Mouse (Mus musculus): ENCODE data around the gene Ndufc2. TPM values are rescaled to one million over a fixed set of nuclear protein-coding genes. Genes with fewer than 3 reads are reported as not detected.

Ndufc2 gene
- polyA plus RNA-seq, 1 experiment from 2014 or later: 550 TPM

GRCm38 (mm10) chr7:97360166-97360565 is 39.6 kb upstream of the Ndufc2 start:
- no peaks in the 10 kb centered on the region for H3K9me3 ChIP-seq (ENCODE audit: control insufficient read depth, low read length)
- no peak overlapping the region for H3K4me2 ChIP-seq (replicated peaks)
- H3K27ac ChIP-seq: no peak overlapping the region
- H3K4me3 ChIP-seq (replicated peaks; ENCODE audit: low read length): no peak overlapping the region
- H3K9ac ChIP-seq: no peak overlapping the region
- H3K36me3 ChIP-seq (replicated peaks; ENCODE audit: control insufficient read depth, insufficient read depth): no peaks in the 10 kb centered on the region
- ATAC-seq (ENCODE audit: low FRiP score): no peak
- H3K27me3 ChIP-seq (ENCODE audit: control insufficient read depth, insufficient read depth, low read length): no peaks in the 10 kb centered on the region
- WGBS: 53% methylated on average over 5 of the region's 5 CpGs
- no peak for DNase-seq (ENCODE audit: low spot score)
- no peaks in the 10 kb centered on the region for H3K4me1 ChIP-seq (replicated peaks; ENCODE audit: control insufficient read depth, insufficient read depth, low read length)

- WGBS: 47% methylated on average over 3 of the region's 3 CpGs
- Histone ChIP-seq H3K4me3 (replicated peaks; ENCODE audit: low read length) (no peak overlapping the region), H3K36me3 (replicated peaks; ENCODE audit: control insufficient read depth, insufficient read depth) (no peaks in the 10 kb centered on the region), H3K27me3 (ENCODE audit: control insufficient read depth, insufficient read depth, low read length) (no peaks in the 10 kb centered on the region), H3K27ac (no peak overlapping the region), H3K4me1 (replicated peaks; ENCODE audit: control insufficient read depth, insufficient read depth, low read length) (no peaks in the 10 kb centered on the region), H3K4me2 (replicated peaks) (no peak overlapping the region), H3K9me3 (ENCODE audit: control insufficient read depth, low read length) (no peaks in the 10 kb centered on the region), H3K9ac (no peak overlapping the region)
- ATAC-seq (ENCODE audit: low FRiP score) (no peak), DNase-seq (ENCODE audit: low spot score) (no peak)
These were observed 38.8 kb upstream of the Ndufc2 start for GRCm38 (mm10) chr7:97360955-97361354.

DNA sequence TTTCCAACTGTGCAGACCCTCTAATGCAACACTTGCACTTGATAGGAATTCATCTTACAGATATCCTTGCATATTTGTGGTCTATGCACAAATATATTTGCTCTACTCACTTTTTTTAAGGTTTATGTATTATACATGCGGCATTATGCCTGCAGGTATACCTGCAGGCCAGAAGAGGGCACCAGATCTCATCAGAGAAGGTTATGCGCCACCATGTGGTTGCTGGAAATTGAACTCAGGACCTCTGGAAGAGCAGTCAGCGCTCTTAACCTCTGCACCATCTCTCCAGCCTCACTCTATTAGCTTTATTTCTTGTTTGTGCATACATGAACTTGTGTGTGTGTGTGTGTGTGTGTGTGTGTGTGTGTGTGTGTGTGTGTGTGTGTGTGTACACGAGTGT is 38.3 kb upstream of the Ndufc2 start:
- 35% methylated on average over 4 of the region's 4 CpGs for WGBS

DNA sequence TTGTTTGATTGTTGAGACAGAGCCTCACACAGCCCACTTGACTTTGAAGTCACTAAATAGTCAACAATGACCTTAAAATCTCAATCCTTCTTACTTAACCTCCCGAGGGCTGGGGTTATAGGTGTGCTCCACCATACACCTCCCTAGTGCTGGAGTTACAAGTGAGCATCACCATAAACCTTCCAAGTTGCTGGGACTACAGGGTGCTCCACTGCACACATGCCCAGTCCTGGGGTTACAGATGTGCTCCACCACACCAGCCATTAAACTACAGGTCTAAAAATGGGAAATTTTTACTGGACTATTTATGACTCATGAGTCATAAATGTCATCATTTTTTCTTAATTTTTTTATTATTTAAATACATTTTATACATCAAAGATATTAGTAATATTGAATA is 33.9 kb upstream of the Ndufc2 start:
- DNase-seq (ENCODE audit: low spot score) (no peak), ATAC-seq (ENCODE audit: low FRiP score) (no peak)
- no peak overlapping the region for H3K4me3 ChIP-seq (replicated peaks; ENCODE audit: low read length)
- H3K9ac ChIP-seq: no peak overlapping the region
- no peaks in the 10 kb centered on the region for H3K36me3 ChIP-seq (replicated peaks; ENCODE audit: control insufficient read depth, insufficient read depth)
- 92% methylated on average over 1 of the region's 1 CpGs for WGBS
- H3K4me1 ChIP-seq (replicated peaks; ENCODE audit: control insufficient read depth, insufficient read depth, low read length): peaks cover under 1% of the 10 kb centered on the region; the same call in 1 of the 2 replicates
- H3K27me3 ChIP-seq (ENCODE audit: control insufficient read depth, insufficient read depth, low read length): no peaks in the 10 kb centered on the region
- H3K4me2 ChIP-seq (replicated peaks): no peak overlapping the region
- no peaks in the 10 kb centered on the region for H3K9me3 ChIP-seq (ENCODE audit: control insufficient read depth, low read length)
- H3K27ac ChIP-seq: no peak overlapping the region

More for the DNA sequence above, 38.3 kb upstream of the Ndufc2 start:
- H3K4me3 ChIP-seq (replicated peaks; ENCODE audit: low read length): no peak overlapping the region
- no peak for ATAC-seq (ENCODE audit: low FRiP score)
- no peak overlapping the region for H3K9ac ChIP-seq
- no peaks in the 10 kb centered on the region for H3K9me3 ChIP-seq (ENCODE audit: control insufficient read depth, low read length)
- DNase-seq (ENCODE audit: low spot score): no peak
- H3K4me2 ChIP-seq (replicated peaks): no peak overlapping the region
- H3K27ac ChIP-seq: no peak overlapping the region
- no peaks in the 10 kb centered on the region for H3K4me1 ChIP-seq (replicated peaks; ENCODE audit: control insufficient read depth, insufficient read depth, low read length)
- H3K27me3 ChIP-seq (ENCODE audit: control insufficient read depth, insufficient read depth, low read length): no peaks in the 10 kb centered on the region
- no peaks in the 10 kb centered on the region for H3K36me3 ChIP-seq (replicated peaks; ENCODE audit: control insufficient read depth, insufficient read depth)

DNA sequence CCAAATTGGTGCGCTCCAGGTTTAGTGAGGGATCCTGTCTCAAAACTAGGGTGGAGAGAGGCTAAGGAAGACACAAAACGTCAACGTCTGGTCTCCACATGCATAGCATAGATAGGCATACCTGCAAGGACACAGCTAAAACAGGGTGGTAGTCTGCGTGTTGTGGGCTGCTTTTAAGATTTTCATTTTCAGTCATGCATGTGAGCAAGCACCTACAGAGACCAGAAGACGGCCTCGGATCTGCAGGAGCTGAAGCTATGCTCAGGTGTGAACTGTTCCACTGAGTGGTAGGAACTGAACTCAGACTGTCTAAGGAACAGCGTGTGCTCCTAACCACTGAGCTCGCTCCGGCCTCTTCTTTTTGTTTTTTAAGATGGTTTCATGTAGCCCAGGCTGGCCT is 24.7 kb upstream of the Ndufc2 start:
- Histone ChIP-seq H3K27ac (no peak overlapping the region), H3K4me1 (replicated peaks; ENCODE audit: control insufficient read depth, insufficient read depth, low read length) (peaks cover 11% of the 10 kb centered on the region), H3K4me3 (replicated peaks; ENCODE audit: low read length) (no peak overlapping the region), H3K36me3 (replicated peaks; ENCODE audit: control insufficient read depth, insufficient read depth) (peaks cover 37% of the 10 kb centered on the region), H3K9ac (no peak overlapping the region), H3K4me2 (replicated peaks) (no peak overlapping the region), H3K27me3 (ENCODE audit: control insufficient read depth, insufficient read depth, low read length) (no peaks in the 10 kb centered on the region), H3K9me3 (ENCODE audit: control insufficient read depth, low read length) (no peaks in the 10 kb centered on the region)
- no peak for ATAC-seq (ENCODE audit: low FRiP score)
- 97% methylated on average over 9 of the region's 9 CpGs for WGBS
- no peak for DNase-seq (ENCODE audit: low spot score)

DNA sequence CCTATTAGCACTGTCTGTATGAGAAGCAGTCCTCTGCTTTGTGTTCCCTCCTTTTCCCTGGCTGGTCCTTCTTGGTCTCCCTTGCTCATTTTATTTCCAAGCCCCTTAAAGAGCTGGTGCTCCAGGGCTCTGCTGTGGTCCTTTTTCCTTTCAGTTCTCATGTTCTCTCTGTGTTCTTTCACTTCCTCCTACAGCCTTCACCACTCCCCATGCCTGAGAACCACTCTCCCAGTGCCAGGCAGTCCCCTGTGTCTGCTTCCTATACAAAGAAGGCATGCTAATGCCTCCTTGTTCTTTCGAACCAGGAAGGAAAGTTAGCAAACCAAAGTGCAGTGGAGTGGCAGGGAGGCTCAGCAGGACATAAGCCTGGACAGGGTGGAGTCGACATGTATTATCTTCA is 23.9 kb upstream of the Ndufc2 start:
- Histone ChIP-seq H3K9me3 (ENCODE audit: control insufficient read depth, low read length) (no peaks in the 10 kb centered on the region), H3K4me2 (replicated peaks) (no peak overlapping the region), H3K27ac (no peak overlapping the region), H3K27me3 (ENCODE audit: control insufficient read depth, insufficient read depth, low read length) (no peaks in the 10 kb centered on the region), H3K4me3 (replicated peaks; ENCODE audit: low read length) (no peak overlapping the region), H3K36me3 (replicated peaks; ENCODE audit: control insufficient read depth, insufficient read depth) (peaks cover 44% of the 10 kb centered on the region), H3K4me1 (replicated peaks; ENCODE audit: control insufficient read depth, insufficient read depth, low read length) (peaks cover 10% of the 10 kb centered on the region), H3K9ac (no peak overlapping the region)
- DNase-seq (ENCODE audit: low spot score): no peak
- no peak for ATAC-seq (ENCODE audit: low FRiP score)
- 82% methylated on average over 2 of the region's 2 CpGs for WGBS

GRCm38 (mm10) chr7:97379304-97379703 is 20.5 kb upstream of the Ndufc2 start:
- H3K4me2 ChIP-seq (replicated peaks): no peak overlapping the region
- no peaks in the 10 kb centered on the region for H3K27me3 ChIP-seq (ENCODE audit: control insufficient read depth, insufficient read depth, low read length)
- H3K36me3 ChIP-seq (replicated peaks; ENCODE audit: control insufficient read depth, insufficient read depth): peaks cover 70% of the 10 kb centered on the region
- H3K27ac ChIP-seq: no peak overlapping the region
- no peaks in the 10 kb centered on the region for H3K9me3 ChIP-seq (ENCODE audit: control insufficient read depth, low read length)
- no peaks in the 10 kb centered on the region for H3K4me1 ChIP-seq (replicated peaks; ENCODE audit: control insufficient read depth, insufficient read depth, low read length)
- no peak overlapping the region for H3K9ac ChIP-seq
- no peak for ATAC-seq (ENCODE audit: low FRiP score)
- H3K4me3 ChIP-seq (replicated peaks; ENCODE audit: low read length): no peak overlapping the region
- WGBS: 97% methylated on average over 5 of the region's 5 CpGs
- no peak for DNase-seq (ENCODE audit: low spot score)

- Histone ChIP-seq H3K4me2 (replicated peaks) (no peak overlapping the region), H3K4me3 (replicated peaks; ENCODE audit: low read length) (no peak overlapping the region), H3K9me3 (ENCODE audit: control insufficient read depth, low read length) (no peaks in the 10 kb centered on the region), H3K27ac (no peak overlapping the region), H3K9ac (no peak overlapping the region), H3K36me3 (replicated peaks; ENCODE audit: control insufficient read depth, insufficient read depth) (peaks cover 76% of the 10 kb centered on the region), H3K27me3 (ENCODE audit: control insufficient read depth, insufficient read depth, low read length) (no peaks in the 10 kb centered on the region), H3K4me1 (replicated peaks; ENCODE audit: control insufficient read depth, insufficient read depth, low read length) (no peaks in the 10 kb centered on the region)
- ATAC-seq (ENCODE audit: low FRiP score): no peak
- DNase-seq (ENCODE audit: low spot score): no peak
- 93% methylated on average over 5 of the region's 5 CpGs for WGBS
These were observed 19.2 kb upstream of the Ndufc2 start for GRCm38 (mm10) chr7:97380500-97381123.

GRCm38 (mm10) chr7:97382661-97383060 is 17.1 kb upstream of the Ndufc2 start:
- H3K4me2 ChIP-seq (replicated peaks): no peak overlapping the region
- DNase-seq (ENCODE audit: low spot score) (no peak), ATAC-seq (ENCODE audit: low FRiP score) (no peak)
- no peak overlapping the region for H3K27ac ChIP-seq
- H3K9me3 ChIP-seq (ENCODE audit: control insufficient read depth, low read length): no peaks in the 10 kb centered on the region
- no peak overlapping the region for H3K9ac ChIP-seq
- no peaks in the 10 kb centered on the region for H3K27me3 ChIP-seq (ENCODE audit: control insufficient read depth, insufficient read depth, low read length)
- no peak overlapping the region for H3K4me3 ChIP-seq (replicated peaks; ENCODE audit: low read length)
- WGBS: 96% methylated on average over 8 of the region's 8 CpGs
- H3K4me1 ChIP-seq (replicated peaks; ENCODE audit: control insufficient read depth, insufficient read depth, low read length): no peaks in the 10 kb centered on the region
- H3K36me3 ChIP-seq (replicated peaks; ENCODE audit: control insufficient read depth, insufficient read depth): peaks cover 87% of the 10 kb centered on the region
